Mouse (Mus musculus): ENCODE measurements around the gene Ppp4r1.

- TF ChIP-seq POU5F1 (IDR thresholded peaks at IDR 0.05; ENCODE audit: borderline replicate concordance, low read length) = no peak
- TF ChIP-seq CTCF (conservative IDR thresholded peaks at IDR 0.05; ENCODE audit: low read length) = no peak
- no peak for TF ChIP-seq NANOG (IDR thresholded peaks at IDR 0.05; ENCODE audit: borderline replicate concordance, low read length)
These were observed 23.6 kb downstream of the Ppp4r1 start for GRCm38 (mm10) chr17:65805966-65806365.
